Mouse (Mus musculus): ENCODE measurements around the gene Zfpl1. TPM values are rescaled to one million over a fixed set of nuclear protein-coding genes. Genes with fewer than 3 reads are reported as not detected.

The Zfpl1 gene
- polyA plus RNA-seq, 1 experiment from 2014 or later: 90.9 TPM

GRCm38 (mm10) chr19:6094119-6094518, 9.4 kb upstream of the Zfpl1 start, which contains the start of gene AC131692.1:
Gene AC131692.1, plus strand, starts transcription at chr19:6094419.
- 92% methylated on average over 7 of the region's 7 CpGs for WGBS
- Histone ChIP-seq H3K36me3 (peaks cover 56% of the 10 kb centered on the region), H3K4me1 (no peaks in the 10 kb centered on the region), H3K4me2 (replicated peaks) (no peak within 1 kb of the TSS), H3K27me3 (no peaks in the 10 kb centered on the region), H3K9ac (no peak within 1 kb of the TSS), H3K9me3 (replicated peaks) (no peaks in the 10 kb centered on the region), H3K27ac (replicated peaks) (no peak within 1 kb of the TSS), H3K4me3 (replicated peaks) (no peak within 1 kb of the TSS)
- ATAC-seq (ENCODE audit: insufficient number of reproducible peaks, low FRiP score, low TSS enrichment, low read depth): no peak

GRCm38 (mm10) chr19:6088841-6089240, 4.1 kb upstream of the Zfpl1 start:
- Histone ChIP-seq H3K9ac (no peak overlapping the region), H3K27ac (replicated peaks) (no peak overlapping the region), H3K4me2 (replicated peaks) (no peak overlapping the region), H3K4me3 (replicated peaks) (no peak overlapping the region), H3K9me3 (replicated peaks) (no peaks in the 10 kb centered on the region), H3K27me3 (no peaks in the 10 kb centered on the region), H3K36me3 (peaks cover 50% of the 10 kb centered on the region), H3K4me1 (peaks cover 17% of the 10 kb centered on the region)
- ATAC-seq (ENCODE audit: insufficient number of reproducible peaks, low FRiP score, low TSS enrichment, low read depth): no peak
- WGBS: 94% methylated on average over 13 of the region's 13 CpGs

GRCm38 (mm10) chr19:6085417-6085879, 692 bp upstream of the Zfpl1 start:
- Histone ChIP-seq H3K4me1 (peaks cover 24% of the 10 kb centered on the region), H3K4me2 (replicated peaks) (peak overlapping the region; percentile 78), H3K27me3 (no peaks in the 10 kb centered on the region), H3K4me3 (replicated peaks) (peak overlapping the region; percentile 60), H3K9ac (peak overlapping the region; percentile 60), H3K9me3 (replicated peaks) (no peaks in the 10 kb centered on the region), H3K27ac (replicated peaks) (peak overlapping the region; percentile 80), H3K36me3 (peaks cover 54% of the 10 kb centered on the region)
- ATAC-seq (ENCODE audit: insufficient number of reproducible peaks, low FRiP score, low TSS enrichment, low read depth): peak; percentile 48; the same call in 1 of the 2 replicates
- 0% methylated on average over 17 of the region's 17 CpGs for WGBS

- WGBS: 83% methylated on average over 9 of the region's 9 CpGs
- H3K27ac ChIP-seq (replicated peaks): no peak within 1 kb of the TSS
Measured at GRCm38 (mm10) chr19:6082156-6082555, 2.6 kb downstream of the Zfpl1 start, which contains the start of gene Gm28374. Gene Gm28374, minus strand, starts transcription at chr19:6082256.

GRCm38 (mm10) chr19:6079983-6080480, 4.7 kb downstream of the Zfpl1 start, which contains the start of gene Tmem262:
Gene Tmem262, plus strand, starts transcription at chr19:6080033.
- H3K9ac ChIP-seq: no peak within 1 kb of the TSS
- peaks cover 24% of the 10 kb centered on the region for H3K4me1 ChIP-seq
- ATAC-seq (ENCODE audit: insufficient number of reproducible peaks, low FRiP score, low TSS enrichment, low read depth): no peak
- H3K27me3 ChIP-seq: no peaks in the 10 kb centered on the region
- H3K4me3 ChIP-seq (replicated peaks): no peak within 1 kb of the TSS
- peaks cover 34% of the 10 kb centered on the region for H3K36me3 ChIP-seq
- no peaks in the 10 kb centered on the region for H3K9me3 ChIP-seq (replicated peaks)
- H3K27ac ChIP-seq (replicated peaks): no peak within 1 kb of the TSS
- 92% methylated on average over 12 of the region's 12 CpGs for WGBS
- H3K4me2 ChIP-seq (replicated peaks): no peak within 1 kb of the TSS

More at GRCm38 (mm10) chr19:6082156-6082555, 2.6 kb downstream of the Zfpl1 start, which contains the start of gene Gm28374:
- H3K36me3 ChIP-seq: peaks cover 35% of the 10 kb centered on the region
- H3K4me1 ChIP-seq: peaks cover 24% of the 10 kb centered on the region
- no peaks in the 10 kb centered on the region for H3K27me3 ChIP-seq
- no peaks in the 10 kb centered on the region for H3K9me3 ChIP-seq (replicated peaks)
- H3K4me3 ChIP-seq (replicated peaks): peak within 1 kb of the TSS; percentile 15; the same call in 1 of the 2 replicates
- H3K9ac ChIP-seq: 0 out of 2 replicates have a peak within 1 kb of the TSS, but pooled peaks have one; percentile 12
- H3K4me2 ChIP-seq (replicated peaks): no peak within 1 kb of the TSS
- no peak for ATAC-seq (ENCODE audit: insufficient number of reproducible peaks, low FRiP score, low TSS enrichment, low read depth)

GRCm38 (mm10) chr19:6076564-6077393, 8.0 kb downstream of the Zfpl1 start, which contains the start of gene Vps51:
Gene Vps51, minus strand, starts transcription at chr19:6077231.
- Histone ChIP-seq H3K4me3 (replicated peaks) (peak within 1 kb of the TSS; percentile 91), H3K9ac (peak within 1 kb of the TSS; percentile 80), H3K36me3 (peaks cover 41% of the 10 kb centered on the region), H3K4me1 (peaks cover 13% of the 10 kb centered on the region), H3K4me2 (replicated peaks) (peak within 1 kb of the TSS; percentile 88), H3K27ac (replicated peaks) (peak within 1 kb of the TSS; percentile 89), H3K27me3 (no peaks in the 10 kb centered on the region), H3K9me3 (replicated peaks) (no peaks in the 10 kb centered on the region)
- ATAC-seq (ENCODE audit: insufficient number of reproducible peaks, low FRiP score, low TSS enrichment, low read depth): peak; percentile 84
- WGBS: under 1% methylated on average over 33 of the region's 33 CpGs

- Histone ChIP-seq H3K9ac (no peak overlapping the region), H3K4me2 (replicated peaks) (no peak overlapping the region), H3K4me1 (peaks cover 13% of the 10 kb centered on the region), H3K4me3 (replicated peaks) (no peak overlapping the region), H3K36me3 (peaks cover 47% of the 10 kb centered on the region), H3K27me3 (no peaks in the 10 kb centered on the region), H3K27ac (replicated peaks) (no peak overlapping the region), H3K9me3 (replicated peaks) (no peaks in the 10 kb centered on the region)
- ATAC-seq (ENCODE audit: insufficient number of reproducible peaks, low FRiP score, low TSS enrichment, low read depth): no peak
- WGBS: 84% methylated on average over 5 of the region's 5 CpGs
Measured at GRCm38 (mm10) chr19:6073889-6074288, 10.9 kb downstream of the Zfpl1 start.

GRCm38 (mm10) chr19:6071261-6071660, 13.5 kb downstream of the Zfpl1 start:
- Histone ChIP-seq H3K9ac (no peak overlapping the region), H3K4me3 (replicated peaks) (no peak overlapping the region), H3K36me3 (peaks cover 52% of the 10 kb centered on the region), H3K4me1 (peaks cover 29% of the 10 kb centered on the region), H3K4me2 (replicated peaks) (no peak overlapping the region), H3K9me3 (replicated peaks) (no peaks in the 10 kb centered on the region), H3K27me3 (no peaks in the 10 kb centered on the region), H3K27ac (replicated peaks) (no peak overlapping the region)
- no peak for ATAC-seq (ENCODE audit: insufficient number of reproducible peaks, low FRiP score, low TSS enrichment, low read depth)
- 93% methylated on average over 19 of the region's 19 CpGs for WGBS

GRCm38 (mm10) chr19:6070571-6071250, 14.0 kb downstream of the Zfpl1 start:
- no peak overlapping the region for H3K9ac ChIP-seq
- 88% methylated on average over 31 of the region's 31 CpGs for WGBS
- no peak for ATAC-seq (ENCODE audit: insufficient number of reproducible peaks, low FRiP score, low TSS enrichment, low read depth)
- peaks cover 52% of the 10 kb centered on the region for H3K36me3 ChIP-seq
- H3K4me3 ChIP-seq (replicated peaks): no peak overlapping the region
- no peaks in the 10 kb centered on the region for H3K9me3 ChIP-seq (replicated peaks)
- no peaks in the 10 kb centered on the region for H3K27me3 ChIP-seq
- H3K4me2 ChIP-seq (replicated peaks): no peak overlapping the region
- peaks cover 26% of the 10 kb centered on the region for H3K4me1 ChIP-seq
- no peak overlapping the region for H3K27ac ChIP-seq (replicated peaks)

GRCm38 (mm10) chr19:6069851-6070250, 14.9 kb downstream of the Zfpl1 start:
- 87% methylated on average over 10 of the region's 10 CpGs for WGBS
- no peak overlapping the region for H3K27ac ChIP-seq (replicated peaks)
- H3K36me3 ChIP-seq: peaks cover 52% of the 10 kb centered on the region
- H3K9ac ChIP-seq: no peak overlapping the region
- peaks cover 23% of the 10 kb centered on the region for H3K4me1 ChIP-seq
- H3K4me2 ChIP-seq (replicated peaks): no peak overlapping the region
- H3K4me3 ChIP-seq (replicated peaks): no peak overlapping the region
- no peaks in the 10 kb centered on the region for H3K27me3 ChIP-seq
- ATAC-seq (ENCODE audit: insufficient number of reproducible peaks, low FRiP score, low TSS enrichment, low read depth): no peak
- H3K9me3 ChIP-seq (replicated peaks): no peaks in the 10 kb centered on the region

- Histone ChIP-seq H3K4me2 (replicated peaks) (no peak overlapping the region), H3K9me3 (replicated peaks) (no peaks in the 10 kb centered on the region), H3K36me3 (peaks cover 48% of the 10 kb centered on the region), H3K4me1 (peaks cover 23% of the 10 kb centered on the region), H3K27ac (replicated peaks) (no peak overlapping the region), H3K4me3 (replicated peaks) (no peak overlapping the region), H3K9ac (no peak overlapping the region), H3K27me3 (no peaks in the 10 kb centered on the region)
- ATAC-seq (ENCODE audit: insufficient number of reproducible peaks, low FRiP score, low TSS enrichment, low read depth): no peak
- WGBS: 77% methylated on average over 4 of the region's 4 CpGs
Measured at GRCm38 (mm10) chr19:6068951-6069350, 15.8 kb downstream of the Zfpl1 start.

All from embryonic facial prominence, embryonic 15.5 days (tissue).